20 mouse cellular contexts compared by ENCODE assay signal in the genomic region with DNA sequence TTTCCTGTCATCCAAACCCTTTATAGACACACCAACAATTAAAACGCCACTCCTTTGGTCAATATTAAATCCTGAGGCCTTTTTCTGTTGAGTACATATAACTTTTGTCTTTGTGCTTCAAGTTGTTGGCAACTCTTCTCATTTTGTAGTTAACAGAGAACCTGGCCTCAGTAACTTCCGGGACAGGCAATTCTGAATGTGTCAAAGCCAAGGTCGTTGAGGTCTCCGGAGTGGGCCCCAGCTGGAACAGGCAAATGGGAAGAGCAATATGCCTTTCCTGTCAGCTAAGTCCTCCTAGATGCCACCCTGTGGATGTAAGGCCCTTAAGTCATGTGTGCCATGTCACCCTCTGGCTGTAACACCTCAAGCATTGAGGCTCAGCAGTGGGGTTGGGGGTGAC.
DNase-seq lines count a peak whose midpoint lies in the region; ATAC-seq lines count a peak whose summit lies in the region.
"Had no signal": no experiment of that assay in that cellular context is flagged by ENCODE, and none has a peak within 500 bp of the region (broad histone marks: within the 10 kb centered on the region; RNA-seq: fewer than 3 reads in every experiment).

No protein-coding gene starts in this region.

- no peak for ATAC-seq in heart, embryonic 14.5 days (ENCODE audit: insufficient number of reproducible peaks, insufficient read depth, low FRiP score, low read depth)
- ATAC-seq in kidney, embryonic 14.5 days (ENCODE audit: low FRiP score, low TSS enrichment) = no peak
- ATAC-seq in kidney, embryonic 16.5 days (ENCODE audit: low FRiP score, low TSS enrichment) = no peak
- ATAC-seq: CD4-positive, CD25-positive, alpha-beta regulatory T cell, adult 4 months; forebrain, embryonic 13.5 days; forebrain, postnatal 0 days; hindbrain, postnatal 0 days had no signal

- no peaks in the 10 kb centered on the region for H3K9me3 ChIP-seq in heart, embryonic 10.5 days
- no peaks in the 10 kb centered on the region for H3K9me3 ChIP-seq in heart, embryonic 14.5 days (ENCODE audit: control insufficient read depth, low read length)
- no peaks in the 10 kb centered on the region for H3K9me3 ChIP-seq in kidney, embryonic 14.5 days (ENCODE audit: control insufficient read depth, low read length)
- no peaks in the 10 kb centered on the region for H3K9me3 ChIP-seq in kidney, embryonic 16.5 days (ENCODE audit: low read length)
- H3K9me3 ChIP-seq: embryonic facial prominence, embryonic 10.5 days; forebrain, embryonic 13.5 days; G1E; hindbrain, embryonic 13.5 days had no signal

- intact Hi-C loops in heart, postnatal 25 days (cut with DNase I) = no loop called here

- H3K27ac ChIP-seq in heart, embryonic 10.5 days = peak overlapping the region; percentile 54
- peak overlapping the region; percentile 73 to 84 for H3K27ac ChIP-seq in heart, embryonic 14.5 days (replicated peaks in 1 of 2; ENCODE audit: control insufficient read depth in 1 of 2, insufficient read depth in 1 of 2, low read depth in 2 of 2, low read length in 2 of 2)
- H3K27ac ChIP-seq in kidney, embryonic 14.5 days (ENCODE audit: low read depth, low read length) = no peak overlapping the region
- H3K27ac ChIP-seq in kidney, embryonic 16.5 days (ENCODE audit: low read length) = no peak overlapping the region
- H3K27ac ChIP-seq: embryonic facial prominence, embryonic 10.5 days; forebrain, embryonic 13.5 days; hindbrain, embryonic 13.5 days; hindbrain, postnatal 0 days had no signal

- H3K27me3 ChIP-seq in heart, embryonic 10.5 days (ENCODE audit: insufficient read depth, poor library complexity, severe bottlenecking) = no peaks in the 10 kb centered on the region
- H3K27me3 ChIP-seq in heart, embryonic 14.5 days (ENCODE audit: control insufficient read depth, insufficient read depth, low read length) = no peaks in the 10 kb centered on the region
- H3K27me3 ChIP-seq in kidney, embryonic 14.5 days (ENCODE audit: control insufficient read depth, insufficient read depth, low read length) = no peaks in the 10 kb centered on the region
- H3K27me3 ChIP-seq in kidney, embryonic 16.5 days (ENCODE audit: insufficient read depth, low read length) = no peaks in the 10 kb centered on the region
- H3K27me3 ChIP-seq: forebrain, embryonic 13.5 days; hindbrain, embryonic 13.5 days had no signal

- H3K4me2 ChIP-seq in heart, embryonic 14.5 days (ENCODE audit: low read length) = no peak overlapping the region
- no peak overlapping the region for H3K4me2 ChIP-seq in kidney, embryonic 14.5 days (replicated peaks; ENCODE audit: low read depth, low read length)
- H3K4me2 ChIP-seq in kidney, embryonic 16.5 days (replicated peaks; ENCODE audit: low read depth, low read length) = no peak overlapping the region
- H3K4me2 ChIP-seq: forebrain, embryonic 13.5 days; hindbrain, embryonic 13.5 days had no signal

- H3K9ac ChIP-seq in heart, embryonic 14.5 days (ENCODE audit: low read length) = no peak overlapping the region
- H3K9ac ChIP-seq in kidney, embryonic 14.5 days (ENCODE audit: low read depth, low read length) = no peak overlapping the region
- no peak overlapping the region for H3K9ac ChIP-seq in kidney, embryonic 16.5 days (replicated peaks; ENCODE audit: low read length)
- H3K9ac ChIP-seq: forebrain, embryonic 13.5 days; forebrain, postnatal 0 days; hindbrain, embryonic 13.5 days had no signal

- DNase-seq in heart, embryonic 10.5 days (ENCODE audit: low spot score) = no peak
- no peak for DNase-seq in heart, adult 8-10 months (ENCODE audit: low spot score)
- no peak for DNase-seq in heart, postnatal 25 days (ENCODE audit: low spot score)
- peak; percentile 35 for DNase-seq in kidney, adult 11 months
- DNase-seq in kidney, postnatal 36 days = peak; percentile 32 to 53
- DNase-seq: adrenal gland, adult 8-10 months; adrenal gland, postnatal 36 days; cerebellum, adult 2 months; cerebellum, postnatal 10 days; forebrain, postnatal 0 days; gastrocnemius, postnatal 14 days had no signal

- peaks cover 23% of the 10 kb centered on the region; the same call in 1 of the 2 replicates for H3K4me1 ChIP-seq in heart, embryonic 10.5 days
- H3K4me1 ChIP-seq in heart, embryonic 14.5 days (ENCODE audit: control insufficient read depth in 2 of 2, insufficient read depth in 2 of 2, low read length in 2 of 2) = peaks cover 12 to 18% of the 10 kb centered on the region in 2 experiments
- H3K4me1 ChIP-seq in kidney, embryonic 14.5 days (ENCODE audit: control insufficient read depth, insufficient read depth, low read length) = no peaks in the 10 kb centered on the region
- H3K4me1 ChIP-seq in kidney, embryonic 16.5 days (ENCODE audit: insufficient read depth, low read length) = peaks cover 7% of the 10 kb centered on the region
- H3K4me1 ChIP-seq: hindbrain, embryonic 13.5 days had no signal

- no peaks in the 10 kb centered on the region for H3K36me3 ChIP-seq in heart, embryonic 10.5 days
- no peaks in the 10 kb centered on the region for H3K36me3 ChIP-seq in heart, embryonic 14.5 days (ENCODE audit: control insufficient read depth, insufficient read depth, low read length)
- no peaks in the 10 kb centered on the region for H3K36me3 ChIP-seq in kidney, embryonic 14.5 days (ENCODE audit: control insufficient read depth, insufficient read depth, low read length)
- H3K36me3 ChIP-seq in kidney, embryonic 16.5 days (ENCODE audit: insufficient read depth, low read length) = no peaks in the 10 kb centered on the region
- H3K36me3 ChIP-seq: embryonic facial prominence, embryonic 10.5 days; G1E; hindbrain, embryonic 13.5 days had no signal

- no peak overlapping the region for H3K4me3 ChIP-seq in heart, embryonic 10.5 days
- H3K4me3 ChIP-seq in heart, embryonic 14.5 days (ENCODE audit: control insufficient read depth in 1 of 2, insufficient read depth in 1 of 2, low read depth in 1 of 2, low read length in 2 of 2) = no peak overlapping the region
- H3K4me3 ChIP-seq in kidney, embryonic 14.5 days (ENCODE audit: low read length) = no peak overlapping the region
- no peak overlapping the region for H3K4me3 ChIP-seq in kidney, embryonic 16.5 days (ENCODE audit: low read length)
- H3K4me3 ChIP-seq: embryonic facial prominence, embryonic 10.5 days; forebrain, embryonic 13.5 days; hindbrain, embryonic 13.5 days had no signal

- 53% methylated on average over 4 of the region's 4 CpGs for WGBS in heart, embryonic 10.5 days
- WGBS in heart, embryonic 14.5 days = 44% methylated on average over 4 of the region's 4 CpGs
- WGBS in kidney, embryonic 14.5 days = 67% methylated on average over 4 of the region's 4 CpGs
- whole genome bisulfite sequencing in kidney, embryonic 16.5 days = 62% methylated on average over 4 of the region's 4 CpGs

Comparison
In these comparisons a context has a peak if more than half of its experiments do, and no peak if none do; other contexts are left out.
1. DNase-seq: peak in kidney, adult 11 months (single experiment) and kidney, postnatal 36 days (2 of 2); none in heart, embryonic 10.5 days (single experiment), heart, adult 8-10 months (single experiment) and heart, postnatal 25 days (single experiment).
2. H3K27ac ChIP-seq: peak in heart, embryonic 10.5 days (single experiment) and heart, embryonic 14.5 days (2 of 2); none in kidney, embryonic 14.5 days (single experiment) and kidney, embryonic 16.5 days (single experiment).